Mouse (Mus musculus): Measurements from ENCODE around the gene Efhd1. TPM values are rescaled to one million over a fixed set of nuclear protein-coding genes. Genes with fewer than 3 reads are reported as not detected.
A peak's percentile ranks its signal among the peaks of the same experiment; 100 is the strongest.

The Efhd1 gene
- total RNA-seq, 4 experiments from 2014 or later: 14.7 to 17.4 (median 16.3) TPM

DNA sequence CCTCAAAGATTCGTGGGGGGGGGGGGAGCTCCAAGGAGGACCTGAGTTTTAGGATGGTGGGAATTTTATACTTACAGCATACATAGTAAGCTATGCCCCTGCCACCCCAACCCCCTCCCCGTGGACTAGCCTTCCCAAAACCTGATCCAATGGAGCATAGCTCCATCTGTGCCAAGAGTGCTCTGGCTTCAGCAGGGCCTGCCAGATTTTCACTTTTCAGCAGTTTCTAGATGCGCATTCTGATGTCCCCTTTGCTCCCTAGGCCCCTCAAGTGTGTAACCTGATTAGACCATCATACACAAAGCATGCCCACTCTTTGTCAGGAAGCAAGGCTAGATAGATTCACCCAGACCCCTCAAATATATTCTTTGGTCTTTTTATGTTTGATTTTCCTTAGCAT is 6.0 kb downstream of the Efhd1 start:
- DNase-seq (ENCODE audit: low spot score in 2 of 2): no peak

DNA sequence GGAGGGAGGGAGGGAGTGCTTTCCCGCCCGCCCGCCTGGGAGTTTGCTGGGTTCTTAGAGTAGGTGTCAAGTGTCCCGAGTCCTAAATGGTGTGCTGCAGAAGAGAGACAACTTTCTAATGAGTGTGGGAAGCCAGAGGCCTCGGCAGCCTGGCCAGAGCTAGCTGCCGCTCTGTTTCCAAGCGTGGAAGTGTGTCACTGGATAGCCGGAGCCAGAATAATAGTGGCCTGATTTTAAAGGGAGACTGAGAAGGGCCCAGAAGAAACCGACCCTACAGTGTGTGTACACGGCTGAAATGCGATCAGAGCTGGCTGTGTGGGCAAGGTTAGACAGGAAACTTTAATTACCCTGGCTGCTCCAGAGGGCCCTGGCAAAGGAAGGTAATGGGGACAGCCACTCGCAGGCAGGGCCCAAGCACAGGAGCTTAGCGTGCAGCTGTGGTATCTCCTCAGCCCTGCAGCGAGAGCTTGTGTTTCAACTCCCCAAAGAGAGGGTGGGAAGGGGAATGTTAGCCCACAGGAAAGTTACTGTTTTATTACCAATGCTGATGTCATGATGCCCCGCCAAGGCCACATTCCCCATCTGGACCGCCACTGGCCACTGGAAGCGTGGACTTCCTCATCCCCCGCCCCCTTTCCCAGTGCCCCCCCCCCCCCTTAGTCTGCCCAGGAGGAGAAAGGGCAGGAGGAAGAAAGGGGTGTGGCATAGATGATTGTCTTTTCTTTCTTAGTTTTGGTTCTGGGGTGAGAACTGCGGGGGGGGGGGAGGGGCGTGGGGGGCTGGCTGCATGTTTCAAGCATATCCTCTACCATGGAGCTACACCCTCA is 6.7 kb downstream of the Efhd1 start:
- no peak for DNase-seq (ENCODE audit: low spot score in 2 of 2)

DNA sequence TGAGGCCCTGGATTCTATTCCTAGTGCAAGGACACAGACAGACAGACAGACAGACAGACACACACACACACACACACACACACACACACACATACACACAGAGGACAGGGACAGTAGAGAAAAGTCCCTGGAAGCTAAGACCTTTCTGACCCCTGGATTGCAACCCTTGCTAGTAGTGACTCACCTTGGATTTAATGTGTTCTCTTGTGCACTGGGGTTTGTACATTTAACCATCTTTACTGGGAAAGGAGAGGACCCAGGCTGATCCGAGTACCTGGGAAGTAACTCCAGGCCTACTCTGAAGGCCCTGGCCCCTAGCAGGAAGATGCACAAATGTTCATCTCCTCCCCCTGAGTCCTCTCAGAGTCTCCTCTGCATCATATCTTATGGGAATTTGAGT is 7.4 kb downstream of the Efhd1 start:
- no peak for DNase-seq (ENCODE audit: low spot score in 2 of 2)

DNA sequence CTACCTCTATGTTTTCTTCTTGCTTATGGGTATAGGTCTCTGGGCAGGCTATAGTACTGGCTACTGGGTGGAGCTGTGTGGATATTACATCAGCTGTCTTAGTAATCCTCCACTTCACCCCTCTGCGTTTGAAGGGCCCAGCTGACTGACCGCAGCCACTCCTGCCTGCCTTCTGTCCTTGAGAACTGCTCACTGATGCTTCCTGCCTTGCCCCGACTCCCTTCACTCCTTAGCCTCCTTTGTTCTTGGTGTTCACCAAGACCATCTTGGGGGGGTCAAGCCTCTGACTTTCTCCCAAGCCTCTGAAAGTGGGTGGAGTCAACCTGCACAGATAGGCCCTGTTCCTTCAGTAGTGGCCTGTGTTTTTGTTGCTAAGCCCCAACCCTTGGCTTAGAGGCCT is 8.3 kb downstream of the Efhd1 start:
- no peak for DNase-seq (ENCODE audit: low spot score in 2 of 2)

DNA sequence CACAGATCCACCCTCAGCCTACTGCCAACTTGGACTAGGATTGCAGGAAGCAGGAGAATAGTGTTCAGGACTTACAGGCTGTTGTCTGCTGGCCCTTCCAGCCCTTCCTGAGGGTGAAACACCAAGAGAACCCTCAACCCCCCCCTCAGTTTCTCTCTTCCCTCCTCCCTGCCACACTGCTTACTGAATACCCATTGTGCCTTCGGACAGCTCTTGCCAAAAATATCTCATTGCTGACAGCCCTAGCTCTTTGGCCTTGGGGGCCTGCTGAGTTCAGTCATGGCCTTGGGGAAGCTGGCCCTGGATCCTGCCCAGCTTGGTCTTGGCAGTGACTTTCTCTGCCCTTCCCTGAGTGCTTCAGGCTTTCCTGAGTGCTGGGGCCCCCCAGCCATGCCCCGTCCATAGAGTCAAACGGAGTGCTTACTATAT is 9.4 kb downstream of the Efhd1 start:
- peak; percentile 54 to 68 for DNase-seq (ENCODE audit: low spot score in 2 of 2)

DNA sequence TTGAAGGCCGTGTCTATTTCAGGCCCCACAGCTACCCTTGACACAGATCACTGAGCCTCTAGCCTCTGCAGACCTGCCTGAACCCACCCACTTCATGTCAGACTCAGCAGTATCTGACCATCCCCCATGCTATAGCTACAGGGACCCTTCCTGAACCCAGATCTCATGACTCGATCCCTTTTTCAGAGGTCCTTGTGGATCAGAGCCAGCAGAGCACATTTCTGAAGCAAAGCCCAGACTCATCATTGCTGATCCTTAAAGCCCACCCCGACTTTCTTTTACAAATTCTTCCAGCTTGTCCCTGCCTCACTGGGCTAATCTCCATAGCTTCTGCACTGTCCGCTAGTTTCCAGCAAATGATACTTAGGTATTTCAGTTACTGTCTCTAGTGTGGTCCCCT is 10.0 kb downstream of the Efhd1 start:
- DNase-seq (ENCODE audit: low spot score in 2 of 2): no peak

DNA sequence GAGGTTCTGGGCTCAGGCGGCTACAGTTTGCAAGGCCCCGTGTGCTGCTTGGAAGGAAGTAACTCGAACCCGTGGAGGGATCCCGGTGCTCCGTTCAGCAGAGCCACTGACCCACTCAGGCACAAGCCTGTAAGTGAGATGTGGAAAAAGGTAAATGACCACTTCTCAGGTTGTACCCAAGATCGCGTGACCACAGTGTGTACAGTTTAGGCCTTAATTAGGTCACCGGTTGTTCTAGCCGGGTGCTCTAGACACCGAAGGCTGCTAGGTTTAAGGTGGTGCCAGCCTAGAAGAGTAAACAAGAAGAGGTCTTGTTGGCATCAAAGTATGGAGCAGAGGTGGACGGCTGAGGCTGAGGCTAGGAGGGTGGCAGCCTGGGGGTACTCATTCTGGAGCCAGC is 11.0 kb downstream of the Efhd1 start:
- DNase-seq (ENCODE audit: low spot score in 2 of 2): no peak

DNA sequence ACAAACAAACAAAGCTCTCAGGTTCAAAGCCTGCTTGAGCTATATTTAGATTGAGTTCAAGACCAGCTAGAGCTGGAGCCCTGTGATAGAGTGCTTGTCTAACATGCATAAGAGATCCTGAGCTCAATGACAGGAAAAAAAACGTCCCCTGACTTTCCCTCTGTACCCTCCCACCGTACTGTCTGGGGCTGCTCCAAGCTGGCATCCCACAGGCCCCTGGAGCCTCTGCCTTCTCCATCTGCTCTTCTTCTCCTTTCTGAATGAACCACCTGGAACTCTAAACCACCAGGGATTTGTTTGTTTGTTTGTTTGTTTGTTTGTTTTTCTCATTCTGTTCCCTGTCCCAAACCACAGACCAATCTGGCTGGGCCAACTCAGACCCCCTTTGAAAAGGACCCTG is 11.9 kb downstream of the Efhd1 start:
- no peak for DNase-seq (ENCODE audit: low spot score in 2 of 2)

DNA sequence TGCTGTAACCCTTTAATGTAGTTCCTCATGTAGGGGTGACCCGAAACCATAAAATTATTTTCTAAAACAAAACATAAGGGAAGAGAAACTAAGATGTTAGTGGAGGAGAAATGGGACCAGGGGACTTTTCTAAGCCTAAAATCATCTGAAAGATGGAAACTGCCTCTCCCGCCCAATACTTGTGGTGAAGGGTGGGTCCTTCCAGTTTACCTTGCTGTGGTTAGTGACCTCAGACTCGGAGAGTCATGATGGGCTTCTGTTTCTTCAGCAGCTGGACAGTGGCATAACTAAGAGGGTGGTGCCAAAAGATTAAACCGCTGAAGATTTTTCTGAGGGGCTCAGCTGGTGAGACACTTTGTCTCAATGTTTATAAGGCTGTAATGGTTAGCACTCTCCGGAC is 16.1 kb downstream of the Efhd1 start:
- no peak for DNase-seq (ENCODE audit: low spot score in 2 of 2)

DNA sequence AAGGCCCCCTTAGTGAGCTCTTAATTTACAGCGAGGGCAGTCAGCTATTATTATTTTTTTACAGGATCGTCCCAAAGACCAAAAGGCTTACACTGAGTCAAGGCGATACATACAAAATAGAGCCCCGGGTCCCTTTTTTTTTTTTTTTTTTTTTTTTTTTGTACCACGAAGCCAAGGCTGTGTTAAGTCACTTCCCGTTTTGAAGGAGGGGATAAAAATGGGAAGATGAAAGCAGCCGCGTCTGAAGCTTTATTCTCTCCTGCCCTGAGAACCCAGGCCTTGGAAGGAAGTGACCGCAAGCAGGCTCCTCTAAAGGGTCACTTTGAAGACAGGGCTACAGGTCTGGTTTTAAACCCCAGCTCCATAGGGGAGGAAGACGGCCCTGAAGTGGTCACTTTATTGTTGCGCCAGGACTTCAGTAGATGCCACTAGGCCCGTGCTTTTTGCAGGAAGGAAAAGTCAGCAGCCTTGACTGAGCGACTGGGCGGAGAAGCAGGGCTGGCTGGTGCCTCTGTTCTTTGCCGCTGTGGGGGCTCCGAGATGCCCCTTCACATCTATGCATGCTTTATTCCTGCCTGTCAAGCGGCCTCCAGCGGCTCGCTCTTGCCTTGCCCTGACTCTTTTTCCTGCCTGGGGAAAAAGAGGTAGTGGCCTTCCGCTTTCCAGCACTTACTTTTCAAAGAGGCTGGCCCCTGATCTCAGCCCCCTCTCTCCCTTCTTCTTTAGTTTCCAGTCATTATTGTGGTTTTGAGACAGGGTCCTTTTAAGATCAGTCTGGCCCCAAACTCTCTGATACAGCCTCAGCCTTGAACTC is 17.6 kb downstream of the Efhd1 start:
- no peak for DNase-seq (ENCODE audit: low spot score in 2 of 2)

DNA sequence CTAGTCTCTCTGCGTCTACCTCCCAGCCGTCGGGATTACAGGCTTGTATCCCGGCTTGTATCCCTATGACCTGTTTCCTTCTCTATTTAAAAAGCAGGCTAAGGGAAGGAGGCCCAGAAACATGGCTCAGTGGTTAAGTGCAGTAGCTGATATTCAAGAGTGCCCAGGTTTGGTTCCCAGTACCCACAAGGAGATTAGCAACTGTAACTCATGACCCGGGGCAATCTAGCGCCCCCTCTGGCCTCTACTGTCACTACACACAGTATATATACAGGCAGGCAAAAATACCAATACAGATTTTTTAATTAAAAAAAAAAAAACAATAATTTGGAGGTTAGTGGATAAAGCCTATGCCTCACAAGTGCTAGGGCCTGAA is 18.2 kb downstream of the Efhd1 start:
- no peak for DNase-seq (ENCODE audit: low spot score in 2 of 2)

DNA sequence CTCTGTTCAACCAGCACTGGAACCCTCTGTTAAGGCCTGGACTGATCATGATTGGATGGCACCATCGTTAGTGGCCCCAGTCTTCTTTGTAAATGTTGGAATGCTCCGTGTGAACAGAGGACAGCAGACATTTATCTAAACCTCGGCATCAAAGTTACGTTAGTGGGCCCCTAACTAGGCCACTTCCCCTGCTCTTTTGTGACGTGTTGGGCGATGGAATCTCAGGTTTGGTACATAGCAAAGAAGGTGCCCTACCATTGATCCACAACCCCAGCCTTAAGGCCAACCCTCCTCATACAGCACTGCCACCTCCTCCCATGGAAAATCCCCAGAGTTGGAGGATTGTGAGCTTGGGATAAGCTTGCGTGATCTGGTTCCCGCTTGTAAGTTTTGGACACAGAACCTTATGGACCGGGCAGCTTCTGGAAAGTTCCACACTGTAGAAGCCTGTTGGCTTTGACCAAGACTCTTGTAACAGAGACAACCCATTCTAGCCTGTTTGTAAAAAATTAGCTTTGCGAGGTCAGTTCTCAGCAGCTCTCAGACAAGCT is 19.3 kb downstream of the Efhd1 start:
- no peak for DNase-seq (ENCODE audit: low spot score in 2 of 2)

DNA sequence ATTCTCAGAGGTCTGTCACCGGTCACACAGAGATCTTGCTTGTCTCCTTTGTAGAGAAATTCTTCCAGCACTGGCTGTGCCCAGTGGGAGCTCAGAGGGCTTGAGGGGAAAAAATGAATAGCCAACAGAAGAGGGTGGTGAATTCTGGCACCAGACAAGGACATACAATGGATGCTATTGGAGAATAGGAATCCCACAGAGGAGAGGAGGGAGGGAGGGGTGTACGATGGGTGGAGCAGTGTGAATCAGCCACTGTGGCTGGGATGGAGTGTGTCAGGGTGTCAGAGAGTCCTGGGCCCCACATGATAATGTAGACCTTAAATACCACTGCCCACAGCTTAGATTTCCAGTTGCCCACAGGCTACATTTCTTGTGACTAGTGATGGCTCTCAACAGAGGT is 22.9 kb downstream of the Efhd1 start:
- DNase-seq (ENCODE audit: low spot score in 2 of 2): no peak

DNA sequence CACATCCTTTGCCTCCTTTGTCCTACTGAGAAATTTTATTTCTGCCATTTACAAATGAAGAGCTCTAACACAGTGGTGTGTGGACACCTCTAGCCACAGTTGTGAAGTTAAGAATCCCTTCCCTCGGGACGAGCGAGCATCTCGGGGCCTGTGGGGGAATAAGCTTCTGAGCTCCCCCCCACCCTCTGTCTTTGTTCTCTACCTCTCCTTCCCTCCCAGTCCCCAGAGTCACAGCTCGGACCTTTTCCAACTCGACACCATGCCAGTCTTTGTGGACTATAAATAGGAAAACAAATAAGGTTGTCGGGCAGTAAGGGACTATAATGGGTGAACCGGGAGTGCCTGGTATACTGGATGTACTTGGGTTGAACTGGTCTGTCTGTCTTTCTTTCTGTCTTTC is 27.3 kb downstream of the Efhd1 start:
- DNase-seq (ENCODE audit: low spot score in 2 of 2): no peak

DNA sequence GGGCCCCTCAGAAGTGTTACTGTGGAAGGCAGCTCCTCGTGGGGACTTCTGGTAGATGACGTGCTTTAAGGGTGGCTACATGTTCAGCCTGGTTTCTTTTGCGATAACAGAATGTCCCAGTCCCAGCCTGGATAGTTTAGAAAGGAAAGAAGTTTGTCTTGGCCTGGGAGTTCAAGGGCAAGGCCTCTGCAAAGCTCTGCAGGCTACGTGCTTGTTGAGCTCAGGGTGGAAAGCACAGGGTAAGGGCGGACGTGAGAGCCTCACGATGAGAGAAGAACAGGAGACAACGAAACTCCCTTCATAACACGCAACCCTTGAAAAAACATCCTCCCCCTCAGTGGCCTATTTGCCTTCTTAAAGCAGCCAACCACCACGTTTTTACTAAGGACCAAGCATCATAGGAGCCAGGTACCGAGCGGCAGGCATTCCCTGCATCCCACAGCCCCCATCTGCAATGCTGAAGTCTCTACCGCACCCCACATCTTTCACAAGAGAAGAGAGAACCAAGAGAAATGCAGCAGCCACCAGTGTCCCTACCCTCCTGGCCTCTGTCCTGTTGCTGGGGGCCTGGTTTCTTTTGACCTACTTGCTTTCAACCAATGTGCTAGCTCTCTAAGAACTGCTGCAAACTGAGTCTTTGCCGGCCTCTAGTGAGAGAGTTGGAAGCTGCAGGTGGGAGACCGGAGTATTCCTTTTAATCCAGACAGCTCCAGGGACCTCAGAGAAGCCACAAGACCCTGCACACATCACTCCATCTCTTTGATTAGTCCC is 28.4 kb downstream of the Efhd1 start:
- DNase-seq (ENCODE audit: low spot score in 2 of 2): peak in 1 of 2 experiments; percentile 45

DNA sequence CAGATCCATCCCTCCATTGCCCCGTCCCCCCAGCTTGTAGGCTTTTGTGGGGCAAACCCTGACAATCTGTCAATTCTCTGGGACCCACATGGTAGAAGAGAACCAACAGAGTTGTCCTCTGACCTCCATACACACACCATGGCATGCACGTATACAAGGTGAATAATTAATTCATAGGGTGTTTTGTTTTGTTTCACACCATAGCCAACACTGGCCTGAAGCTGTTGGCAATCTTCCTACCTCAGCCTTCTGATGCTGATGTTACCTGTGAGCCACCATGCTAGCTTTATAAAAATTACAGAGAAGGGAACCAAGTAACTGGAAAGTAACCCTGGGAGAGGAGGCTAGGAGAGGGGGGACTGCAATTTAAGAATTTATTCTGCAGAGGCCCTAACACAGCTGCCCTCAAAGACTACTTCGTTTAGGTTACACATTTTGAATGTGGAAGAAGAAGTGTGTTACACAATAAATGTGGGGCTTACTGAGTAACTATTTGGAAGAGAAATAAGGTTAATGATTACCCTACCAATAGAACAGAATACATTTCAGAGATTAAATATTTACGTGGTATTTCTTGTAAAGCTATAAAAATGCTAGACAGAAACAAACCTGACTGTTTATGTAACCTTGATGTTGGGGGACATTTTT is 30.0 kb downstream of the Efhd1 start:
- DNase-seq (ENCODE audit: low spot score in 2 of 2): no peak

DNA sequence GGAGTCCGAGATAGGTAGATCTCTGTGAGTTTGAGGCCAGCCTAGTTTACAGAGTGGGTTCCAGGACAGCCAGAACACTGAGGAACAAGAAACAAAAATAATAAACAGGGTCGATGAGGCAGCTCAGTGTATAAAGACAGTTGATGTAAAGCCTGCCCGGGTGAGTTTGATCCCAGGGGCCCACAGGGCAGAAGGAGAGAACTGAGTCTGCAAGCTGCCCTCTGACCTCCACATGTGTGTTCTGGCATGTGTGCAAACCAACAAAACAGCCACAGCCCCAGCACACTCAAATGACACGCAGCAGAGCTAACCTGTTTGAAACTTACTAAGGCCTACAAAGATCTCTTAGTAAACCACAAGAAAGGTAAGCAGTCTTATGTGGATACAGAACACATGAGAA is 30.8 kb downstream of the Efhd1 start:
- no peak for DNase-seq (ENCODE audit: low spot score in 2 of 2)

DNA sequence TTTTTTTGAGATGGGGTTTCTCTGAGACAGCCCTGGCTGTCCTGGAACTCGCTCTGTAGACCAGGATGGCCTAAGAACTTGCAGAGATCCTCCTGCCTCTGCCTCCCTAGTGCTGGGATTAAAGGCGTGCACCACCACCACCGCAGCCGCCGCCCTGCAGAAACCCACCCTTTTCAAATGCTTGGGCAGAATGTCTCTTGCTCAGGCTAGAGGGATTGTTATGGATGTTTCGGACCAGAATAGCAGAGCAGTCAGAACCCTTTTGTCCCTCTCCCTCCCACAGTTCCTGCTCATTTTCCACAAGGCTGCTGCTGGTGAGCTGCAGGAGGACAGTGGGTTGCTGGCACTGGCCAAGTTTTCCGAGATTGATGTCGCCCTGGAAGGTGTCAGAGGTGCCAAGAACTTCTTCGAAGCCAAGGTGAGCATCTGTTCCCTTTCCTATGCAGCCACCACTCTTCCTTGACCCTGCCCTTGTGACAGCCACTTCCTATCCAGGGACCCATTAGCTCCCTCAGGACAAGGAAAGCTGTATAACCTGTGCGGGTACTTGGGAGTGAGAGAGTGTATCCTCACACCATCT is 33.3 kb downstream of the Efhd1 start:
- DNase-seq (ENCODE audit: low spot score in 2 of 2): no peak

DNA sequence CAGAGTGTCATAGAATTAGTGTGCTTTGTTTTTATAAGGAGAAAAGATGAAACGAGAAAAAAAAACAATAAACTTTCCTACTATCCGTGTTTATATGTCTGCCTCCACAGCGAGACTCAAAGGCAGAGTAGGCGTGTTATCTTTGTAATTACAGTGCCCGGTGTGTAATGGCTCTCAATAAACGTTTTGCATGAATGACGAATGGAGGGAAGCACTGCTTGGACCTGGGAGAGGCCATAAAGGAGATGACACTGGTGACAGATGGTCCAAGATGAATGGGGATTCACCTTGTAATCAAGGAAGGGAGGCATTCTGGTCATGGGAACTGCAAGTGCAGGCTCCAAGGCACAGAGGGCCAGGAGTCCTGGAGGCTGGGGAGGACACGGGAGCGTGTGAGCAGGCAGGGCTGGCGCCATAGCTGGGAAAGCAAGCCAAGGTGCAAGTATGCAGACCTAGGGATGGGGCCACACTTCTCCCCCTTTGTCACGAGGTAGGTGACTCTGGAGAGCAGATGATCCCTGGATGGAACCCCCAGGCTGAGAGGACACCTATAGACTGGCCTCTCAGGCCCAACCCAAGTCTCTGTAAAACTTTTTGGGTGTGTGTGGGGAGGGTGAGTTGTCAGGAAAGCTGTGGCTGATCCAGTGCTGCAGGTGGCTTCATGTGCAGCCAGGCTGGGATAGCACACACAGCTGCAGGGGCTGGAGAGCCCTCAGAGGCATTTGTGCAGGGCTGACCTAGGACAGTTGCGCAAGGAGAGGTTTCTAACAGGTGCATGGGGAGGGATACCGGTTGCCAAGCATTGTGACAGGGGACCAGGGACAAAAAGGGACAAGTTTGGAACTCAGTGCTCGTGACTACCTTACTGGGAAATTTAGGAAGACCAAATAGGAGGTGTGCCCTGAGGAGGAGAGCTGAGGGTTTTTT is 36.5 kb downstream of the Efhd1 start:
- DNase-seq (ENCODE audit: low spot score in 2 of 2): no peak

DNA sequence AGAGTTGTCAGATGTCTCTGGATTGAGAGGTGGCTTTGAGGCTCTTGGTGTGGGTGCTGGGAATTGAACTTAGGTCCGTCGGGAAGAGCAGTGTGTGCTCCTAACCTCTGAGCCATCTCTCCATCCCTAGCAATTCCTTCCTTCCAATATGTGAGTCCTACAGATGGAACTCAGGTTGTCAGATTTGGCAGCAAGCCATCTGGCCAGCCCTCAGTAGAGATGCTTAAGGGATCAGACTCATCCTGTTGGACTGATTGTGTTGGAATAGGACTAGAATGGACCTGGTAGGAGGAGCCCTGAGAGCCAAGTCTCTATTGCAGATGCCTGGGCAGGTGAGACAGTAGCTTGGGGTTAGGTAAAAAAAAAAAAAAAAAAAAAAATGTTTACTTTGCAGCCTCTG is 37.8 kb downstream of the Efhd1 start:
- no peak for DNase-seq (ENCODE audit: low spot score in 2 of 2)

Data from layer of hippocampus, adult 8-10 months (tissue).